Mouse (Mus musculus): ENCODE results near the gene Zdhhc6.

- no peak for TF ChIP-seq MYOG (IDR thresholded peaks at IDR 0.05; ENCODE audit: control insufficient read depth in 1 of 3, insufficient read depth in 1 of 3, insufficient read length in 2 of 3, low read depth in 2 of 3)
- TF ChIP-seq POLR2A (IDR thresholded peaks at IDR 0.05; ENCODE audit: insufficient read length, low read depth), result no peak
- TF ChIP-seq MYOD1 (IDR thresholded peaks at IDR 0.05; ENCODE audit: control insufficient read depth in 1 of 3, insufficient read length in 2 of 3, low read depth in 2 of 3), result no peak
- TF ChIP-seq E2F4 (IDR thresholded peaks at IDR 0.05; ENCODE audit: insufficient read depth), result no peak
Measured at GRCm38 (mm10) chr19:55319036-55319435, 3.2 kb upstream of the Zdhhc6 start.

All from myocyte (in vitro differentiated cells).